Mouse (Mus musculus) lung, postnatal 0 days (tissue): ENCODE data around the gene Ccdc58.

ENCODE experiments used
- CTCF ChIP-seq: IDR thresholded peaks from 2 replicates; pipeline ENCODE4 v1.5.1; 2016; ENCODE audit warnings: antibody characterized with exemption, mild to moderate bottlenecking
- EP300 ChIP-seq: IDR thresholded peaks from 2 replicates; pipeline ENCODE4 v1.6.1; 2016; ENCODE audit warnings: antibody characterized with exemption, mild to moderate bottlenecking, control low read depth

DNA sequence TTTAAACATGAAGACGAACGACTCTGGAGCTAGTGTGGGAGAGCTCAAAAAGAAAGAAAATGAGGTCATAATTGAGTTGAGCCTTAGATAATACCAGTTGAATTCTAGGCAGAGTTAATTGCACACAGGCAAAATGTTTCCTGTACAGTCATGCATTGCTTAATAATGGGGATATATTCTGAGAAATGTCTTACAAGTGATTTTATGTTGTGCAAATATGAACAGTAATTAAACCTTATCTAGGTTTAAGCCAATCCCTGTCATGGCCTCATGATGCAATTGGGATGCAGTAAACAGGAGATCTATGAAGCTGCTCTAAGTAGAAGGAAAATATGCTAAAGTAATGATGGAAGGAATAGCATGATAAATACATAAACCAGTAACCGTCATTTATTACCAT is 3.3 kb downstream of the Ccdc58 start:
- no peak for TF ChIP-seq EP300
- TF ChIP-seq CTCF = no peak
